Mouse (Mus musculus) stomach, embryonic 14.5 days (tissue): ENCODE results near the gene Timm22. TPM values are rescaled to one million over a fixed set of nuclear protein-coding genes. Genes with fewer than 3 reads are reported as not detected.

Experiments
- ATAC-seq: fragments of 200-750 bp; cut with Nextera tagmentation; 2 replicates; pipeline ENCODE4 v1.8.0; 2017; ENCODE audit warnings: low read depth, moderate TSS enrichment; ENCODE audit not compliant: insufficient number of reproducible peaks, insufficient read depth, low FRiP score
- H3K27ac ChIP-seq: fragments of 300-500 bp; sonication (generic); 2 replicates; pipeline ENCODE4 v1.5.1; 2014; ENCODE audit warnings: mild to moderate bottlenecking, low read length, moderate library complexity, mixed read lengths
- H3K27me3 ChIP-seq: fragments of 300-500 bp; sonication (generic); 2 replicates; pipeline ENCODE4 v1.6.1; 2014; ENCODE audit warnings: low read length, control low read depth, mixed read lengths; ENCODE audit not compliant: control insufficient read depth, insufficient read depth
- H3K36me3 ChIP-seq: fragments of 300-500 bp; sonication (generic); 2 replicates; pipeline ENCODE4 v1.6.1; 2014; ENCODE audit warnings: mild to moderate bottlenecking, control low read depth, low read length, moderate library complexity, mixed read lengths; ENCODE audit not compliant: control insufficient read depth, insufficient read depth
- H3K4me1 ChIP-seq: fragments of 300-500 bp; sonication (generic); 2 replicates; pipeline ENCODE4 v1.6.1; 2014; ENCODE audit warnings: low read length, control low read depth, mixed read lengths; ENCODE audit not compliant: control insufficient read depth, insufficient read depth
- H3K4me2 ChIP-seq: fragments of 300-500 bp; sonication (generic); replicated peaks from 2 replicates; pipeline ENCODE4 v1.6.1; 2014; ENCODE audit warnings: low read depth, low read length, control low read depth
- H3K4me3 ChIP-seq: fragments of 300-500 bp; sonication (generic); 2 replicates; pipeline ENCODE4 v1.5.1; 2014; ENCODE audit warnings: low read depth, low read length, control low read depth
- H3K9ac ChIP-seq: fragments of 300-500 bp; sonication (generic); replicated peaks from 2 replicates; pipeline ENCODE4 v1.6.1; 2014; ENCODE audit warnings: low read depth, mild to moderate bottlenecking, control low read depth, low read length, moderate library complexity, mixed read lengths
- H3K9me3 ChIP-seq: fragments of 300-500 bp; sonication (generic); 2 replicates; pipeline ENCODE4 v1.6.1; 2016; ENCODE audit warnings: low read depth, low read length, control low read depth; ENCODE audit not compliant: control insufficient read depth
- WGBS: fragments of 180-500 bp; shearing (Covaris S2); extraction: QIAGEN DNeasy Blood & Tissue Kit; methylation state at CpG from one replicate; pipeline ENCODE4 v1.1.7; 2014; 5-methylcytosine and 5-hydroxymethylcytosine counted together
- polyA plus RNA-seq: library from polyadenylated mRNA; unstranded; fragments of >200 nt; fragmentation: Nextera tagmentation; extraction: Ambion mirVana; gene quantifications from 2 replicates; pipeline ENCODE4 v1.2.1, GENCODE M21; 2014

Timm22 gene
- polyA plus RNA-seq, 1 experiment from 2014 or later: 115 TPM

DNA sequence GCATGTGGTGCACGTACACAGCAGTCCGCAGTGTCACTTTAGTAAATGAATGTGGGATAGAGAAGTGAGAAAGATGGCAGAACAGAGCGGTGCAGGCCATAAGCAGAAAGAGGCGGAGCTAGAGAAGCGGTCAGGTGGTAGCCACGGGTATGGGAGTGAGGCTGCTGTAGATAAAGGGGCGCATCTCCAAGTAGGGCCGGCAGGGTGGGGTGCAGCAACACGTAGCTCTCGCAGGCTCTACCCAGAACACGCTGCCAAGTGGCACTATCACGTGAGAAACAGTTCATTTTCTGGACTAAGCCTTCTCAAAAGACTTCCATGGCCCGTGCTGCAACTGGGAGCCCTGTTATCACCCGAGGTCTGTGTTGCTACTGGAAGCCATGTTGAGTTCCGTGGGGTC lies 40.0 kb upstream of the Timm22 start:
- ATAC-seq: no peak
- H3K4me1 ChIP-seq: peaks cover 25% of the 10 kb centered on the region

DNA sequence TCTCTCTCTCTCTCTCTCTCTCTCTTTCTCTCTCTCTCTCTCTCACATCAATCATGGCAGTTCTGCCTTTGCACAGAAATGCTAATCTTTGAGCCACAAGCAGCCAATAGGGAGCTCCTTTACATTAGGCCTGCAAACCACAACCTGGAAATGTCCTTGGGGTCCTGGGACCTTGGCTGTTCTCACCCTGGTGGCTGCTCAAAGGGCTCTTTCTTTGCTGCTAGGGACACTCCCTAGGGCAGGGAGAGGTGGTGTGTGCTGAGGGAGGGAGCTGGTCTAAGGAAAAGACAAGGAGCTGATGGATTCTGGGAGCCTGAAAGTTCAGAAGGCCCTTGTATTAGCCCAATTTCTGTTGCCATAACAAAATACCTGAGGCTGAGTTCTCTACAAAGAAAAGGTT lies 36.3 kb upstream of the Timm22 start:
- H3K4me1 ChIP-seq: peaks cover 42% of the 10 kb centered on the region
- no peaks in the 10 kb centered on the region for H3K27me3 ChIP-seq
- H3K27ac ChIP-seq: no peak overlapping the region
- H3K36me3 ChIP-seq: no peaks in the 10 kb centered on the region
- no peak overlapping the region for H3K9ac ChIP-seq
- no peak overlapping the region for H3K4me2 ChIP-seq
- H3K9me3 ChIP-seq: no peaks in the 10 kb centered on the region
- H3K4me3 ChIP-seq: no peak overlapping the region
- no peak for ATAC-seq

More for the DNA sequence above, 40.0 kb upstream of the Timm22 start:
- no peak overlapping the region for H3K9ac ChIP-seq
- H3K36me3 ChIP-seq: no peaks in the 10 kb centered on the region
- no peaks in the 10 kb centered on the region for H3K9me3 ChIP-seq
- no peak overlapping the region for H3K4me2 ChIP-seq
- H3K4me3 ChIP-seq: no peak overlapping the region
- H3K27ac ChIP-seq: no peak overlapping the region
- WGBS: 81% methylated on average over 15 of the region's 15 CpGs
- H3K27me3 ChIP-seq: no peaks in the 10 kb centered on the region

DNA sequence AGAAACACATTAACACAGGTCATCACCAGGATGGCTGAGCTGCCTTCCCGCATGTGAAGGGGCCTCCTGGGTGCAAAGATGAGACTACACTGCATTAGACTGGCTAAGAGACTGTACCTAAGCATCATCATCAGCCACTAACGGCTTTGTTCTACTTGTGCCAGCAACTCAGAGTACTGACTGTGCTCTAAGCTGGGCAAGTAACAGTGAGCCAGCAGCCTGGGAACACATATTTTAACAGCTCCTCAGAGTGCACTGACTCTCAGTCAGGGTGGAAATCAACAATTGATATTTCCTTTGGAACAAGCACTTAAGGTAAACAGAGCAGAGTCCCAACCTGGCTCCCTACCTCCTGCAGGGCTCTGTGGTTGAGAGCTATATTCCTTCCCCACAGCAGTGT lies 34.6 kb upstream of the Timm22 start:
- Histone ChIP-seq H3K4me3 (no peak overlapping the region), H3K9ac (no peak overlapping the region), H3K36me3 (no peaks in the 10 kb centered on the region), H3K9me3 (no peaks in the 10 kb centered on the region), H3K4me2 (no peak overlapping the region), H3K4me1 (peaks cover 39% of the 10 kb centered on the region), H3K27ac (peak overlapping the region; percentile 48; the same call in 1 of the 2 replicates), H3K27me3 (no peaks in the 10 kb centered on the region)
- ATAC-seq: no peak
- 39% methylated on average over 2 of the region's 2 CpGs for WGBS

DNA sequence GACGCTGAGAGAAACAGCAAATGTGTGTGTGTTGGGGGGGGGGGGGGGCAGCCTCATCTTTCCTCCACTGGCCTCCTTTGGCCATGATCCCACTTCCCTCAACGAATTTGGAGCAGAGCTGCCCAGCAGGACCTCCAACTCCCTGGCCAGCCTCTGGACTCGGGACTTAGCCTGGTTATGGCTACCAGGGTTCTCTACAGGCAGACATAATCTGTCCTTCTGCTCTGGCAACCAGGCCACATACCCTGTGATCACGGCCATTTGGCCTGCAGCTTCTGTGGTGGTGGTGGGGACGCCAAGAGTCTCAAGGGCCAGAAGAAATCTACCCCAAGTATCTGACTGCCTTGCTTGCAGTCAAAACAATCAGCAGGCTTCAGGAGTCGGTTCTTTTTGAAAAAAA lies 34.2 kb upstream of the Timm22 start:
- no peaks in the 10 kb centered on the region for H3K36me3 ChIP-seq
- H3K27ac ChIP-seq: peak overlapping the region; percentile 48; the same call in 1 of the 2 replicates
- H3K27me3 ChIP-seq: no peaks in the 10 kb centered on the region
- no peak overlapping the region for H3K9ac ChIP-seq
- 47% methylated on average over 6 of the region's 6 CpGs for WGBS
- no peak for ATAC-seq
- H3K4me1 ChIP-seq: peaks cover 39% of the 10 kb centered on the region
- H3K4me3 ChIP-seq: no peak overlapping the region
- no peak overlapping the region for H3K4me2 ChIP-seq
- H3K9me3 ChIP-seq: no peaks in the 10 kb centered on the region

DNA sequence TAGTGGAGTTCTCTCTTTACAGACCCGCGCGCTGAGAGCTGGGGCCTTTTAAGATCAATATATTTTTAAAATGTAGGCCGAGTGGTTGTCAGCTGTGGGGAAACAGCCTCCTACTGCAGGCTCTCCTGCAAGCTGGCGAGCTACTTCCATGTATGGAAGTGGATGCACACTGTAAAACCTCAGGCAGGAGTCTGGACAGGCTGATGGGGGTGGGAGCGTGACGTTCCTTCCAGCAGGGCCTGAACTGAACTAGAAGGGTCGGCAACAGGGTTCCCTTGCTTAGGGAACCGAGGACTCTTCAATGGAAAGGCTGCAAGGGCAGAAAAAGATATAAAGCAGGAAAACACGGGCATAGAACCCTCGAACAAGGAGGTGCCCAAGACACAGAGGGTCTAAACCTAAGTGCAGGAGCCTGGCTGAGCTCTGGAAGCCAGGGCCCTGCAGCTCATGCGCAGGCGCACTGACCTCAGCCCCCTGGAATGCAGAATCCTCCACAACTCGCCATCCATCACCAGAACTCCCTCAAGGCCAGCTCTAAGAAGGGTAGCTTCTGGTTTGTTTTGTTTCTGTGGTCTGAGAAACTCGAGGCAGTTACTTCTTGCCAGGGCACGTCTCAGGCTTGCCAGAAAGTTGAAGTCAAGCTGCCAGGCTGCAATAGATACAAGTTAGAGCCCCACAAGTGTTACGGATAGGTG lies 32.1 kb upstream of the Timm22 start:
- peak; percentile 84 for ATAC-seq
- Histone ChIP-seq H3K4me2 (0 out of 2 replicates have a peak overlapping the region, but pooled peaks have one; percentile 15), H3K27ac (peak overlapping the region; percentile 99), H3K27me3 (no peaks in the 10 kb centered on the region), H3K9ac (no peak overlapping the region; the same call in 1 of the 2 replicates), H3K9me3 (no peaks in the 10 kb centered on the region), H3K4me3 (no peak overlapping the region), H3K36me3 (no peaks in the 10 kb centered on the region), H3K4me1 (peaks cover 40% of the 10 kb centered on the region)
- 16% methylated on average over 17 of the region's 17 CpGs for WGBS

DNA sequence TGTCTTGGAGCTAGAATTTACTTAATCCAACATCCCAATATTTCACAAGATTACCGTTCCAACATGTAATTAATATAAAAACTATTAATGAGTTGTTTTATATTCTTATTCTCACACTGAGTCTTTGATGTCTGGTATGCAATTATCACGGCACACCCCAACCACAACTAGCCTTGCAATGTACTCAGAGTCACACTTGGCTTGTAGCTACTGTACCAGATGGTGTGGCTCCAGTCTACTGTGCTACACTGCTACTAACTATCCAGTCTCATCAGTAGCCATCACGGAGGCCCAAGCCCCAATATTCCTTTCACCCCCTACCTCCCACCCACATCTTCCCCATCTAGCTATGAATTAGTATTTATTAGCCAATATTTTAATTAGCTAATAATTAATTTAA lies 30.3 kb upstream of the Timm22 start:
- no peak overlapping the region for H3K4me2 ChIP-seq
- WGBS: 87% methylated on average over 3 of the region's 3 CpGs
- no peak overlapping the region for H3K27ac ChIP-seq
- H3K9ac ChIP-seq: no peak overlapping the region
- H3K36me3 ChIP-seq: no peaks in the 10 kb centered on the region
- H3K4me3 ChIP-seq: no peak overlapping the region
- no peak for ATAC-seq
- peaks cover 50% of the 10 kb centered on the region for H3K4me1 ChIP-seq
- H3K27me3 ChIP-seq: no peaks in the 10 kb centered on the region
- no peaks in the 10 kb centered on the region for H3K9me3 ChIP-seq

DNA sequence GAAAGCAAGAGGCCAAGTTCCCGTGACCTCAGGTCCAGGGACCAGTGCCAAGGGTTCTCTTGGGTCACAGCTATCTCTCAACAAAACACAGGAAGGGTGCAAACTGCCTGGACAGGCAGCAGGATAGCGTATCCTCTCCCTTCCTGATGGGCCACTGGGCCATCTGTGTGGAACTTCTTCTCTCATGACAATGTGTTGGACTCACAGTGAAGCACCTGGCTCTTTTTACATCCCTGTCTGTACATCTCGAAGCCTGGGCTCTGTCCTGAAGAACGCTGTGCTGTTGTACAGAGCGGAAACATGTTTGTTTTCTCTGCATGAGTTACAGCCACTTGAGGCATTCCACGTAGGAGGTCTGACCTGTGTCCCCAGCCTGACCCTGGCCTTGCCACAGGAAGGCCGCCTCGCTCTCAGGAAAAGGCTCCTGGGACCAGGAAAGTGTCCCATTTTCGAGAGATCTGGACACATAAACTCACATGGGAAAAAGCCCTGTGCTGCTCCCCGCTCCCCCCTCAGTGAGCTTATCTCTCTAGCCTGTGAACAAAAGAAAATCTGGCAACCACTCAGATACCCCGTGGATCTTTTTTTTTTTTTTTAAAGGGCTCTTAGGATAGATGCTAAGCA lies 26.7 kb upstream of the Timm22 start:
- Histone ChIP-seq H3K27ac (peak overlapping the region; percentile 29; the same call in 1 of the 2 replicates), H3K9ac (no peak overlapping the region), H3K27me3 (no peaks in the 10 kb centered on the region), H3K9me3 (no peaks in the 10 kb centered on the region), H3K36me3 (no peaks in the 10 kb centered on the region), H3K4me1 (peaks cover 30% of the 10 kb centered on the region), H3K4me2 (no peak overlapping the region), H3K4me3 (no peak overlapping the region)
- WGBS: 32% methylated on average over 11 of the region's 11 CpGs
- ATAC-seq: no peak

DNA sequence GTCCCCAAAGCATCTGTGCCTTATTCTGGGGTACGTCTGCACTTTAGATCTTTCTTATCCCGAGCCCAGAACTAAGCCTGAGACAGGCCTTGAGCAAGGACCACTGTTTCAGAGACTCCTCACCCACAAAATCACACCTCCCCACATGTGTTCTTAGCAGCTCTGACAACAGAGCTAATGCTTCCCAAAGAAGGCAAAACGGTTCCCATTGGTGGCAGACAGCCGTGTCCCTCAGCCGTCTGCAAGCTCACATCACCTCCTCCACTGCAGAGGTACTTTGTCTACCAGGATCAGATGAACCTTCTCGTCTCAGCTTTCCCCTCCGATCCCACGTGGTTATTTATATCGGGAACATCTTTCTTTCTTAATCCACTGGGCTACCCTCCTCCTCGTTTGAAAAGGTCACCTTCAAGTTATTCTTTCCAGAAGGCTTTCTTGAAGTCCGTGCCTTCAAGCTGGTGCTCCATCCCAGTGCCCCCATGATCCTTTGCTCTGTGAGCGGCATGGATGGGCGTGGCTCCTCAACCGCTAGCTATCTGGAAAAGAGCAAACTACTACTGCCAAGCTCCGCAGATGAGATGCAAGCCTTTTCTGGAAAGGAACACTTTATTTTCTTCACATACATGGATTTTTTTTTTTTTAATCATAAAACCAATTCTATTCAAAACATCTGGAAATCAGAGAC lies 25.4 kb upstream of the Timm22 start:
- Histone ChIP-seq H3K9ac (no peak overlapping the region), H3K36me3 (no peaks in the 10 kb centered on the region), H3K4me3 (no peak overlapping the region), H3K27ac (no peak overlapping the region), H3K27me3 (no peaks in the 10 kb centered on the region), H3K9me3 (no peaks in the 10 kb centered on the region), H3K4me2 (no peak overlapping the region), H3K4me1 (peaks cover 25% of the 10 kb centered on the region)
- ATAC-seq: no peak
- WGBS: 74% methylated on average over 15 of the region's 15 CpGs
